Mouse (Mus musculus): Measurements from ENCODE around the gene Epb41l4b. TPM values are rescaled to one million over a fixed set of nuclear protein-coding genes. Genes with fewer than 3 reads are reported as not detected.

Gene Epb41l4b
- total RNA-seq, 2 experiments from 2014 or later, result 20.4 to 23.5 TPM

DNA sequence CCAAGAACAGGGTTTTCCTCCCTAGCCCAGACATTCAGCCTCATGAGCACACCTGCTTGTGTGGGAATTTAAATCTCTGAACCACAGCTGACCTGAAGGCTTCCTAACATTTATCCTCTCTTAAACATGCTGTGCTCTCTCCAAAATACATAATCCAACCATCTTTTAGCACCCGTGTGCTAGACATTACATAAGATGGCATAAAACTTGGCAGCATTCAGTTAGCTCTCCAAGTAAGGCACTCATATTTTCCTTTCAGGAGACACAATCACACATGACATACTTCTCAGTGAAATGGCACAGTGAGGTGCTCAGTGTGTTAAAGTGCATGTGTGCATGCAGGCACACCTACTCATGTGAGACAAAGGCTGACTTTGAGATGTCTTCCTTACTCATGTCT lies 200.7 kb downstream of the Epb41l4b start:
- no peak for DNase-seq

Other genes with a start within 250 kb of the Epb41l4b start
- 10 to 100 TPM; 34.2 to 34.8 TPM for gene Tmem245, start 196.0 kb downstream of the Epb41l4b start, total RNA-seq (2021)
- gene Frrs1l, start 153.0 kb downstream of the Epb41l4b start, total RNA-seq (2021), result 100 to 1,000 TPM; 227 TPM
- 10 to 100 TPM; 74.8 to 79.2 TPM for gene Ptpn3, start 158.4 kb upstream of the Epb41l4b start, total RNA-seq (2021)

All from layer of hippocampus, postnatal 36 days (tissue).